Mouse (Mus musculus): ENCODE measurements at regions not wholly inside any gene's neighbourhood (a gene's known extent, or its start where the extent isn't known, plus 50 kb on each side); places are given as distances from the start of the nearest gene placed in this dataset.
"Not testable (repeated sequence)": the region's sequence is repeated elsewhere in the genome, so short reads cannot be mapped to it uniquely, and the experiment has no call there.

- no peak for ATAC-seq (replicated peaks; ENCODE audit: low read depth, poor library complexity, severe bottlenecking)
Measured at GRCm38 (mm10) chr13:7233399-7233798, 584.8 kb upstream of the Pfkp start.

GRCm38 (mm10) chr13:7206626-7207211 lies 558.1 kb upstream of the Pfkp start:
- no peak for ATAC-seq (replicated peaks; ENCODE audit: low read depth, poor library complexity, severe bottlenecking)

GRCm38 (mm10) chr13:7195990-7196389 lies 547.4 kb upstream of the Pfkp start:
- ATAC-seq (replicated peaks; ENCODE audit: low read depth, poor library complexity, severe bottlenecking): no peak

DNA sequence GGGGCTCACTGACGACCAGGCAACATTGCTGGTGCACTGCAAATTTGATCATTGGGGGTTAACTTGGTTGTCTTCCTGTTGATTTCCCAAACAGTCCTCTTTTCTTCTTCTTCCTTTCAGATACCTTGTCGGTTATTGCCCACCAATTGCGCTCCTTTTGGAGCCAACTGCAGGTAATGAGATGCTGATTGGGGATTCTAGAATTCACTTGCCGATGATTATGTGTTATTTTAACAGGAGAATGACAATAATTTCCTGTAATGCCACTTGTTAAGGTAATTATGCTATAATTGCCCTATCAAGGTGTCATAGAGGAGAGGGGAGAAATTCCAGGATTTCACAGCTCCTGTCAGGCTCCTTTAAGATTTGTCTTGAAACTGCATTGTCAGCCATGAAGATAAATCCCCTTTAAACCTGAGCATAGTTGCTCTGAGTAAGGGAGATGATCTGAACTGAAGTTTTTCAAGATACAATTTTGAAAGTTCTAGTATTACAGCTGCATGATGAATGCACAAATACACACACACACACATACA lies 533.7 kb upstream of the Pfkp start:
- no peak for ATAC-seq (replicated peaks; ENCODE audit: low read depth, poor library complexity, severe bottlenecking)

DNA sequence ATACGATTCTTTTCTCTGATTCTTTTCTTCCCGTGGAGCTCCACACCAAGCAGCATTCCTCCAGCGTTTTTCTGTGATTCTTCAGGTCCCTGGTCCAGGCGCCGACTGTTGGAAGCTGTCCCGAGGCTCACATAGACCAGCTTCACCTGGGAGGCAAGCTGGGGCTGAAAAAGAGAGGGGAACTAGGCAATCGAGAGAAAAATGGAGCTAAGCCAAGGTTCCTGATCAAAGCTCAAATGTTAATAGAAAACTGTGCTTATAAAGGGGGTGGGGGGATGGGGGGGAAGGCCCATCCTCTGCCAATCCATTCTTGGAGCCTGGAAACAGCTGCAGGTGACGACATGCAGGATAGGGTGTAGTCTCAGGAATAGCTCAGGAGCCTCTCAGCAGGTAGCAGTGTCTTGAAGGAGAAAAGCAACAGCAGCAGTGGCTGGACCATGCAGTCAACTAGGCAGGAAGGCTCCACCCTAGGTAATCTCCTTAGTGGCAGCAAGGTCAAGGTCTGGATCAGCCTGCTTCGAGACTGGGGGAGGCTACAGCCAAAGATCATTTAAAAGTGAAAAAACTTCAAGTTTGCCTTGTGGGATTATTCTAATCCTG lies 527.1 kb upstream of the Pfkp start:
- no peak for ATAC-seq (replicated peaks; ENCODE audit: low read depth, poor library complexity, severe bottlenecking)

DNA sequence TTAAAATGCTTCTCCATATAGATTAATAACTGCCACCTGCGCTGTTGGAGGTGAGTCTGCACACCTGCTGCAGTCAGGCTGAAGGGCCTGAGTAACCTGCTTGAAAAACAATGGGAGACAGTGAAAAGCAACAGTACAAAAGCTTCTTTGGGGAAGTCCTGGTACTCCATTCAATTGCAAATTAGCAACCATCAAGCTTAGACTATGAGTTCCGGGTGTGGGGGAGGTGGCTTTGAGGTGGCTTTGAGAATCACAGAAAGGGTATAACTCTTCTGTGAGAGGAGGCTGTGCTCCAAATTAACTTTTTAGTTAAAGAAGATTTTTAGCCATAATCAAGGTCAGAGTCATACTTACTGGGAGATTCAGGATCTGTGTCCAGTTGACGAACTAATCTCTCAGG lies 521.5 kb upstream of the Pfkp start:
- ATAC-seq (replicated peaks; ENCODE audit: low read depth, poor library complexity, severe bottlenecking): not testable (repeated sequence)

GRCm38 (mm10) chr13:7146337-7146736 lies 497.8 kb upstream of the Pfkp start:
- peak; percentile 73 for ATAC-seq (replicated peaks; ENCODE audit: low read depth, poor library complexity, severe bottlenecking)

- ATAC-seq (replicated peaks; ENCODE audit: low read depth, poor library complexity, severe bottlenecking): no peak
Measured at GRCm38 (mm10) chr13:7110572-7110971, 462.0 kb upstream of the Pfkp start.

DNA sequence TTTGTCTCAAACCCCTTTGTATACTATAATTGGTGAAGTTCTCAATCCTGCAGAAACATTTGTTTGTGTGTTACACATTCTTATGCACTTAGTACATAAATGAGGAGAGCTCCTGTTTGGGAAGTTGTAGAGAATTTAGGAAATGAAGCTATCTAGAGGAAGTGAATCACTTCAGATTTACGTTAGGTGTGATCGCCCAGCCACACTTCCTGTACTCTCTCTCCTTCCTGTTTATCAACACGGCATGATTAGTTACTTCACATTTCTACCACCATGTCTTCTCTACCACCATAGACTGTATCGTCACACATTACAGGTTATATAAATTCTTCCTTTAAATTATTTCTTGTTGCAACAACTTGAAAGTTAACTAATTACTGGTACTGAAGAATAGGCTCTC lies 454.7 kb upstream of the Pfkp start:
- ATAC-seq (replicated peaks; ENCODE audit: low read depth, poor library complexity, severe bottlenecking): 0 out of 2 replicates have a peak, but pooled peaks have one; percentile 29

GRCm38 (mm10) chr13:7093072-7093649 lies 444.6 kb upstream of the Pfkp start:
- no peak for ATAC-seq (replicated peaks; ENCODE audit: low read depth, poor library complexity, severe bottlenecking)

DNA sequence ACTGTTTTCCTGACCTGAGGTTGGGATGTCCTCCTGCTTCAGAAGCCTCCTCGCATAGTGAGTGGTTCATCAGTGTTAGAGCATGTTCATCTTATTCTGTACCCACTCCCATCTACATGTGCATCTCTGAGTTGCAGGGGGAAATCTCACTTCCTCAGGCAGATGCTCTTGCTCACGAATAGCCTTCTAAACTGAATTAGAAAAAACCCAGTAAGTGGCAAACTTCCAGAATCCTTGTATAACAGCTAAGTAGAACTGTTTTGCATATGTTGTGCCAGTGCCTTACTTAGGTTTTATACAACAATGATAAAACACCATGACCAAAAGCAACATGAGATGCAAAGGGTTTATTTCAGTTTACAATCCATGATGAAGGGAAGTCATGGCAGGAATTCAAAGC lies 442.3 kb upstream of the Pfkp start:
- ATAC-seq (replicated peaks; ENCODE audit: low read depth, poor library complexity, severe bottlenecking): no peak

- ATAC-seq (replicated peaks; ENCODE audit: low read depth, poor library complexity, severe bottlenecking): no peak
Measured at GRCm38 (mm10) chr13:7066211-7066610, 417.6 kb upstream of the Pfkp start.

DNA sequence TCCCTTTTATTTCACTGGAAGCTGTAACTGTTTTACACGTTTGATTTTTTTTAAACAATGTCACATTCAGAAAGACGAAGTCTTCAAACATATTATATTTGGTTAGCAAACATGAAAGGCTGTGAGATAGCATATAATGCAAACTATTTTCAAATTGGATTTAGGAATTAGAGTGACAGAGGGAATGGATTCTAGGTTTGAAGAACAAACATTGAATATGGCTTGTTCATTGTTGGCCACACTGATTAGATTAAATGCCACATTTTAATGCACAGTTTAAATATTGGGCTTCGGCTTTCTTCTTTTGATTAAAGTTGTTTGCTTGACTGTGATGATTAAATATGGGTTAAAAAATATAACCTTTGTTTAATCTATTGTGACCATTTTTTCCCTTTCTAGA lies 415.1 kb upstream of the Pfkp start:
- no peak for ATAC-seq (replicated peaks; ENCODE audit: low read depth, poor library complexity, severe bottlenecking)

DNA sequence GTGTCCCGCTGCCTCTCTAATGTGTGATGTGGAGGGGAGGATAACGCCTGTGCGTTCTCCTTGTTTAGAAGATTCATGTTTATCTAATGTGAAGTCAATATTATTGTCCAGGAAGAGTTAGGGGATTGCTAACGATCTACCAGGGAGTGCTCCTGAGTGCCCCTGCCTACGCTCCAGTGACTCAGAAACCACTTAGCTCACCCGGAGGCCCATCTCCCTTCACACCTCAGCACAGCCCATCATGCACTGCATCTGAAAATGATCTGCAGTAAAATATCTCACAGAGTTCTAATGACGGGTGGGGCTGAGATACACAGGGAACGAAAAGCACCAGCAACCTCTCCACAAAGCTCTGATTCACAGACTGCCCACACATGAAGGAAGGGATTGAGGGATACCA lies 409.0 kb upstream of the Pfkp start:
- no peak for ATAC-seq (replicated peaks; ENCODE audit: low read depth, poor library complexity, severe bottlenecking)

Measured in common myeloid progenitor, adult 5-6 weeks (primary cell).